Mouse (Mus musculus) heart, adult 18-20 months (tissue): ENCODE data around the gene Otop2. TPM values are rescaled to one million over a fixed set of nuclear protein-coding genes. Genes with fewer than 3 reads are reported as not detected.

ENCODE experiments used
- DNase-seq, 2 experiments: peaks; one replicate each; pipeline ENCODE4 v3.0.0; 2021 to 2022; ENCODE audit warnings: mixed read lengths in 1 of 2
- total RNA-seq, 2 experiments: library from RNA; stranded (reverse); gene quantifications; 2 replicates each; pipeline ENCODE4 v1.2.3; 2021

Otop2 gene
- total RNA-seq, 2 experiments from 2014 or later, result not detected

DNA sequence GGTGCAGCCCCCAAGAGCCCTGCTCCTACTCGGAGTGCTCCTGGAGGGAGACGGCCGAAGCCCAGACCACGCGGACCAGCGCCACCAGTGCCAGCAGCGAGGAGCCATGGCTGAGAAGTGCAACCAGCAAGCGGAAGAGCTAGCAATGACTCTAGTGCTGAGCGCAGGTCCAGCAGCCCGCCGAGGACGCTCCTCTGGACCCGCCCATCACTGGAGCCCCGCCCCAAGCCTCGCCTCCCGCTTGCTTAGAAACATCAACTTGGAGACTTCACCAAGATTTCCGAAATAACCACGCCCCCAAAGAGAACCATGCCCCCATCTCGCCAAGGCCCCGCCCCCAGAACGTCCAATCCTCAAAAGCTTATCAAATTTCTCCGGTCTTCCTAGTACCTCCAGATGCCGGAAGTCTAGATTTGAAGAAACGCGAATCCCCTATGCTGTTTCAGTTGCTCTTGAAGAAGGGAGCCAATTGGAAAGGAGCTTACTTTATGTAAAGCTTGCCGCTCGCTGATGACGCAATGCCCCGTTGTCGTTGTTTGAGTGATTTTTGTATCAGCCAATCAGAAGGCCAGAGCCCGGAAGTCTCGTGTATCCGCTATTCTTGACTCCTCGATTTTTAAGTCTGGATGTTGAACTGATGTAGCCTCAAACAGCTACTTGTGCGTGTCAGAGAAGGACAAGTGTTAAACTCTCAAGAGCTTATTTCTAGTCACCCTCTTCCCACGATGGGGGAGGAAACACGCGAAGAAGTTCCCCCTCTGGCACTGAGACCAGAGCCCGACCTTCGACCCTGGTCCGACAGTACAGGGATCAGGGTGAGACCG, 30.0 kb upstream of the Otop2 start, which contains the start of gene Fdxr:
Fdxr (minus strand) TSS at position 271 of the 824 bp plus-strand sequence.
- DNase-seq, result peak; percentile 100

DNA sequence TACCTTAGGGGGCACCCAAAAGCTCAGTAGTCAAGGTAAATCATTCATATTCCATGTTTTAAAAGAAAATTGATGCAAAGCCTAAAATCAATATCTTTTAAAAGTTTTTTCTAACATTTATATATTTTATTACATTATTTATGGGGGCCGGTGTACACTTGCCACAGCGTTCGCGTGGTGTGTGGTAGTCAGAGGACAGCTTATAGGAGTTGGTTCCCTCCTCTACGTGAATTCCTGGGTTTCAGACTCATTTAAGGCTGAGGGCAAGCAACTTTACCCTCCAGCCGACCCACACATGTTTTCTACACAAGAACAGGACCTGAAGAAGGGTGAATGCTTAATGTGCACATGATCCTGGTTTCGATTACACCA, 29.4 kb upstream of the Otop2 start:
- no peak for DNase-seq

DNA sequence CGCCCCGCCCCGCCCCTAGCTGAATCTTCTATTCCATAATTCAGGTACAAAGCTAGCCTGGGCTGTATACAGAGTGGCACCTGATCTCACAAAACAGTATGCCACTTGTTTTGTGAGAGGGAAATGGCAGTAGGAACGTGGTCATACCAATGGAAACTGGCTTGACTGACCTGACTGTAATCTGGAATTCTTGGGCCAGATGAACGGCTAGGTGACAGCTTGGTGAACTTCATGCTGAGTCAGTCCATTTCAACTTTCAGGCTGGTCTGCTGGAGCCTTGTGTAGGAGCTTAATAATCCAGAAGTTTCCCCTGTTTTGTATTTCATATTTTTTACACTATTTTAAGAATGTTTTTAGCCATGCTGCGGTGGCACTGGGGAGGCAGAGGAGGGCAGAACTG, 28.8 kb upstream of the Otop2 start:
- no peak for DNase-seq

DNA sequence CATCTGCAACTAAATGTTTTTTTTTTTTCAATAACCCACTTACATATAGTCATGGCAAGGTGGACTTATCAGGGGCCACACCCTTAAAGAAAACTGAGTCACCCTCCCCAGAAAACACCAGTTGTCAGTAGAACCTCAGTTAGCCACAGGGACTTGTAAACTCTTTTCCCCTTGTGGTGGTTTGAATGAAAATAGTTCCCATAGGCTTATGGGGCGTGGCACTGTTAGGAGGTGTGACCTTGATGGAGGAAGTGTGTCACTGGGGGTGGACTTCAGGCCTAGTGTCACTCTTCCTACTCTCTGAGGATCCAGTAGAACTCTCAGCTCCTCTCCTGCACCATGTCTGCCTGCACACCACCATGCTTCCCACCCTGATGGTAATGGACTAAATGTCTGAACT, 27.2 kb upstream of the Otop2 start:
- DNase-seq, result no peak

DNA sequence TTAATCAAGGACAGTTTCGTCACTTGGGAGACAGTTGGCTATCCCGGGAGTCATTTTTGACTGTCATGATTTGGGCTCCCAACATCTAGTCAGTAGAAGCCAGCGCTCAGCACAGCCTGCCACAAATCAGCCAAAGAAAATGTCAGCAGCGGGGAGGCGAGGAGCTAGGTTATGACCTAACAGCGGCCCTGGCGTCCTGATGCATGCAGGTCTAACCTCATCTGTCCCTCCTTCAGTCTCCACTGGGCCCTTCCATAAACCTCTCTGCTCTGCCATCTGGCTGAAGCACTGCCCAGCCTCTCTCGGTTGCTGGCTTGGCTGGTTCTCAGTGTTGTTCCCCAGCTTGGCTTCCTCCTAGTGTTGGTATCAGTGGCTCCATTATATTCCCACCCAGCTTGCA, 24.7 kb upstream of the Otop2 start:
- DNase-seq, result peak; percentile 60 to 76

DNA sequence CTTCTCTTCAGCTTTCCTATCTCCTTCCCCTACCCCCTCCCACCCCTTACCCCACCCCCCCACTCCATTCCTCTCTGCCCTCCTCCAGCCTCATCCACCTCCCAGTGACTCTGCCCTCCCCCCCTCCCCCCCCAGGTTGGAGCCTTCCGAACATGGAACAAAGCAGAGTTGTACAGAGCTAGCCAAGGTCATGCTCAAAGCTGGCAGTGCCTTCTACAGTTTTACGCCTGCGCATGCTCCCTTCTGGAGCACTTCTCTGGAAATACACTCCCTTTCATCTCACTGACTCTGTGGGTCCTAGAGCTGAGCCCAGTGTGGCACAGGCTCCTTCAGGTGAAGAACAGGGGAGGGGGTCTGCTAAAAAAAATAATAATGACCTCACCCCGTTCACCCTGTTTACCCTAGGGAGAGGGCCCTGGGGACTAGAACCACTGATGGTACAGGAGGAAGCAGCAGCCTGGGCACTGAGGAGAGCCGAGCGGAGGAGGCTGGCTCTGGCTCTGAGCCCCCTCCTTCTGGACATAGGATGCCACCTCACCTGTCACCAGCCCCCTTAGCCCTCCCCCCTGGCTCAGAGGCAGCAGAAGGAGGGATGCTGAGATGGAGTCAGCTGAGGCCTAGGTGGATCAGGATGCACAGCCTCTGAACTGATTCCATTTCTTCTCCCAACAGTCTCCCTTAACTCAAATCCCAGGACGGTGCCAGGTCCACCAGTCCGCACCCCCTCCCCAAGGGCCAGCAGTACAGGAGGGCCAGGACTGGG, 24.1 kb upstream of the Otop2 start:
- no peak for DNase-seq

DNA sequence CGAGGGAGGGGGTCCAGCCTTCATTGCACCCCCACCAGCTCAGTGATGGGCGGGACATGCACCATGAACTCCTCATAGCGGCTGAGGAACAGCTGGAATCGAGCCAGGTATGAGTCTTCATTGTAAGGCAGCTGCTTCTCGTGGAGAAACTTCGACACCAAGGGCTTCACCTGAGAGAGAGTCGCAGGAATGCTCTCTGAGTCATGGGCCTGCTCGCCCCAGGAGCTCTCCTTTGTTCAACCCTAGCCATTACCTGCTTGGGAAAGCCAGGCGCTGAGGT, 23.5 kb upstream of the Otop2 start:
- no peak for DNase-seq

DNA sequence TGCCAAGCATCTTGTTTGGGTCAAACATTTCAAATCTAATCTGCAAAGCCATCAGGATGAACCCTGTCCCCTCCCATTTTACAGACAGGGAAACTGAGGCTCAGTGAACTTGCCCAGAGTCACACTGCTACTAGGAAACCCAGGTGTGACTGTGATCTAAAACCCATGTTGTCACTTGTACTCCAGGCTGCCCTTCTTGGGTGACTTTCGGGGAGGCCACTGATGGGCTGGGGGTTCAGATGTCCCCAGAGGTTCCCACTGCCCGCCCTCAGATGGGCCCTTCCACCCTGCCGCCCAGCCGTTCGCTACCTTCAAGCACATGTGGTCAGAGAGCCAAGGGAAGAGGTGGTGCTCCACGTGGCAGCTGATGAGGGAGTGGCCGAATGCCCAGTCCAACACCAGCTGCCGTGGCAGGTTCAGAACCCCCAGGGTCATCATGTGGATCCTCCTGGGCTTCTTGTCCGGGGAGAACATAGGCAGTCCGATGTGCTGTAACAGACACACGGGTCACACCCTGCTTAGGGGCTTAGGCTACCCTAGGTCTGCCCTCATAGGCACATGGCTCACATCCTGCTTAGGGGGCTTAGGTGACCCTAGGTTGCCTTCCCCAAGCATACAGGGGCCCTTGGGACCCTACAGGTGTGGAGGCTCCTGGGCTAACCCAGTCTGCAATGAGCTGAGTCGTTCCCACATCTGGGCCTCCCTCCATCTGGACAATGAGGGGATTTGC, 22.9 kb upstream of the Otop2 start:
- no peak for DNase-seq

DNA sequence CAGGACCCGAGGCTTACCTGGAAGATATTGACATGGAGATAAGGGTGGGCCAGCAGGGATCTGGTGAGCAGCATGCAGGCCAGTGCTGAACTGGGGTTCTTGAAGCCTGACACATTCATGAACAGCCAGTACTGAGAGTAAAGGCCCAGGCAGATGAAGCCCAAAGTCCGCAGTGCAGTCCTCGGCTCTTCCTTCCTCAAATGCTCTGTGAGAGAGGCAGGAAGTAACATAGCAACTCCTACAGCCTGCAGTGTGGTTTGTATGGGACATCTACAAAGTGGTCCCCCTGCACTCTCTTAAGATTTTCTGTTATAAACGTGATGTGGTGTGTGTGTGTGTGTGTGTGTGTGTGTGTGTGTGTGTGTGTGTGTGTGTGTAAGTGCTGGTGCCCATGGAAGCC, 21.7 kb upstream of the Otop2 start:
- DNase-seq, result no peak

DNA sequence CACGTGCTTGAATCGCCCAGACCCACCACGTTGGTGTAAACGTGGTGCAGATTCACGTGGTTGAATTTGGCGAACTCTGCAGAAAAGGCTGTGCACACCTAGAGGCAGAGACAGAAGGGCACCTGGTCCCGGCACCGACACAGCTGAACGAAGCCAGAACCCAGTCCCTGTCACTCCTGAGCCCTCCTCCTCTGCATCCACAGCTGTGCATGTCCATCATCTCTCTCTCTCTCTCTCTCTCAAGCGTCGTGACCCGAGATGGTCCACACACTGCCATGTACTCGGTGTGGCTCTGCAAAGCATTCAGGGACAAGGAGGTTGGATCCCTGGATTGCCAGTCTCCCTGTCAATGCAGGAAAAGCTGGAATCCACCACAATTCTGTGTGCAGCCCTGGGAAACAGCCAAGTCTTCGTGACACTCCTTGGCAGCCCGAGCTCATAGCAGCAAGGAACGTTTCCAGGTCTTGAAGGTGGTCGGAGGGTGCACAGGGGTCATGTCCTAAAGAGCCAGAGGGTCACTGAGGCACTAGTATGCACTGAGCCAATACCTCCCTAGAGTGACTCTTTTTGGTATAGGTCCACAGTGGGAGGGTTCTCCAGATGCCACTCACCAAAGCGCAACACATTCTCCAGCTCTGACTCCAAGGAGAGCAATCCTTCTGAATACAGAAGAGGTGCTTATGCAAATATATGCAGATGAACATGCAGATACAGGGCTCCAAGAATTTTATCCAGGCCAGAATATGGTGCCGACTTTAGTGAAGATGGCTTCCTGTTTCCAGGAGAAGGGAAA, 20.6 kb upstream of the Otop2 start:
- DNase-seq, result no peak

DNA sequence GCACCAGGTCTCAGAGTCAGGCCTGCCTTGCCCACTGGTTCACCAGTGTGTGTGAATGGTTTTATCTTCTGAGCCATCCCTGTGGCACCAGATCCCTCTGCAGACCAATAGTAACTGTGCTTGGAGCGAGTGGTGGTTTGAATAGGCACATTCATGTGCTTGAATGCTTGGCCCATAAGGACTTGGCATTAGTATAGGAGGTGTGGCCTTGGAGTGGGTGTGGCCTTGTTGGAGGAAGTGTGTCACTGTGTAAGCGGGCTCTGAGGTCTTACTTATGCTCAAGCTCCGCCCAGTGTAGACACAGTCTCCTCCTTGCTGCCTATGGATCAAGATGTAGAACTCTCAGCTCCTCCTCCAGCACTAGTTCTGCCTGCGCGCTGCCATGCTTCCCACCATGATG, 19.6 kb upstream of the Otop2 start:
- DNase-seq, result no peak

DNA sequence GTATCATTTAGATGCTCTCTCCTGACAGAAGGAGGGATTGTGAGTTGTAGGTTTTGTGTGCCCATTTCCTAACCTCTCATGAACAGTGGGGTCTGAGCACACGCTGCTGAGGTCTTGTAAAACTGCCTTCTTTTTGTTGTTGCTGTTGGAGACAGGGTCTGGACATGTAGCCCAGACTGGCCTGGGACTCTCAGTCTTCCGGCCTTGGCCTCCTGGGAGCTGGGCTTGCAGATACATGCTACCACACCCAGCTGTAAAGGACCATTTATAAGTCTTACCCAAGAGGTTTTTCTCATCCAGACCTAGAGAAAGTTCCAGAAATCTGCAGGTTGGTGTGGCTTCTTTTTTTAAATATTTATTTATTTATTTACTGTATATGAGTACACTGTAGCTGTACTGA, 18.7 kb upstream of the Otop2 start:
- peak in 1 of 2 experiments; percentile 64 for DNase-seq

DNA sequence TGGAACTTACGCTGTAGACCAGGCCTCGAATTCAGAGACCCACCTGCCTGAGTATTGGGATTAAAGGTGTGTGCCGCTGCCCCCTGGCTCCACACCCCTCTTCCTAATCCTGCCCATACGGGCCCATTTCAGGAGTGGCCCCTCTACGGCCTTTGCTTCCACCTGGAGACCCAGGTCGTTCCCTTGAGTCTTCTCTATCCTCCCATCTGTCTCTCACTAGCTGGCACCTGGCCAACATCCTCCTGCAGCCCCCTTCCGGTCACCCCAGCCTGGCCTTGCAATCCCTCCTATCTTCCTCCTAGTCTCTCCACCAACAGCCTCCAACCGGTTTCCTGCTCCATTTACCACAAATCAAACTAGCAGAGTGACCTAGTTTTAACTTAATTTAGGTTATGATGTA, 17.1 kb upstream of the Otop2 start:
- DNase-seq, result no peak

DNA sequence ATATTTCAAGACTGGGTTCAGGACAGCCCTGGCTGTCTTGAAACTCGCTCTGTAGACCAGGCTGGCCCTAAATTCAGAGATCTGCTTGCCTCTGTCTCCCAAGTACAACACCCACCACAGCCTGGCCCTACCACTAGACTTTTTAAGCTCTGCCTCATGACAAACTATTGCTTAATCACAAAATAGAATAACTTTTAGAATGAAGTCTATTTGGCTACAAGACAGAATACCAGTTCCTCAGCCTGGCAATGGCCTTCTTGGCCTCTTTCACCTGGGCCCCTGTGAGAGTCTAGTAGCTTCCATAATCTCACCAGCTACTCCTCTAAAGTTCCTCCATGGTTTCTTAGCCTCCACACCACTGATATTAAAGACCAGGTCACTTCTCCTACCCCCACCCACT, 16.6 kb upstream of the Otop2 start:
- DNase-seq, result no peak

DNA sequence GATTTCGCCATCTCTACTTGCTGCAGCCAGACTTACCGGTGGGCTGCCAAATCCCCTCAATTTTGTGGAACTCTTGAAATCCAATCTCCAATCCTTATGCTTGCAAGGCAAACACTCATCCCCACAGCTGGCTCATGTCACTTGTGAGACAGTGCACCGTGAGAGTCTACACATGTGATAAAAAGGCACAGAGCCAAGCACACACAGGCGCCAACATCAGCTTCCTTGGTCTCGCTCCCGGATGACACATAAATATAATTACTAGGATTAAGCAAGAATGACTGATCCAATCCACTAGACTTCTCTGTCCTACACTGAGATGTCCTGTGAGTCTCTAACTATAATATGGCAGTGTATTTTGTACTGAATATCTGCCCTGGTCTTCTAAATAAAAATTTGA, 16.0 kb upstream of the Otop2 start:
- DNase-seq, result peak; percentile 91 to 92

DNA sequence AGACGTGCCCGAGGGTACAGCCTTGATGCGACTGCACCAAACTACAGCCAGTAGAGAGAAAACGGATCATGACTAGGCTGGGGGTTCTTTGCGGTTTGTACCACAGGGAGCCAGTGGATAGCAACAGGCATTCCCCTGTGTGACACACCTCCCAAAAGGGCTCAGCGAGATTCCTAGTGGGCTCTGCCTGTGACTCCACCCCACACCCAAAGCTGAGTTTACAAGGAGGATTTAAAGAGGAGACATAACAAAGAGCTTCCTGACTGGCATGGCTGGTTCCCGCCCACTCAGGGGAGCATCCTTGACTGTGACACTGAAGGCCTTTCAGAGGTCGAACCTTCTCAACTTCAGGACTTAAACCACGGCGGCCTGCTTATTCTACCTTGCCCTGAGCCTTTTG, 15.5 kb upstream of the Otop2 start:
- DNase-seq, result no peak

DNA sequence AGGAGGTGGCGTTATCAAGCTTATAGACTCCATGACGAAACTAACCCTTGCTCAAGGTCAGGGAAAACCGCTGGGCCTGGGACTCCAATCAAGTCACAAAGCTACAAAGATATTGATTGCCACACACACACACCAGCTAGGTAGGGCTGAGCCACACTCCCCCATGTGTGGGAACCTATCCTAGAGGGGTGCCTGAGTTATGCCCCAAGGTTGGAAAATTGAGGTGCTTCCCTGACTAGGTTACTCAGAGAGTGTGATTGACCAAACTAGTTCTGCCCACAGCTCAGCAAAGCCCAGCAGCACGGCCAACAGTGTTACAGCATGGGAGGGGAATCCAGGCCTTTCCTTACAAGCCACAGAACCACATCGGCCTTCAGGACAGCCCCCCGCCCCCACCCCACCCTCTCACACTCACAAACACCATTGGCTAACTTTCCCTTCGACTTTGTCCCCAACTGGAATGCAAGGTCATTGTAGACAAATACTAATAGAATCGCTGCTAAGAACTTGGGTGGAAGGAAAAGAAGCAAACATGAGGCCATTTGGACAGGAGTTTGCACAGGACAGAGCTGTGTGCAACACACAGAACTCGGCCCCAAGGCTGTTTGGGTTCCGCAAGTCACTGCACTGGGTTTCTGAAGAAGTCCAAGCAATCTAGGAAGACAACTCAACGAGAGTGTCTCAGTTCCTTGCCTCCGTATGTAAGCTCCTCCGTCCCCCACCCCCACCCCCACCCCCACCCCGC, 14.2 kb upstream of the Otop2 start:
- no peak for DNase-seq

DNA sequence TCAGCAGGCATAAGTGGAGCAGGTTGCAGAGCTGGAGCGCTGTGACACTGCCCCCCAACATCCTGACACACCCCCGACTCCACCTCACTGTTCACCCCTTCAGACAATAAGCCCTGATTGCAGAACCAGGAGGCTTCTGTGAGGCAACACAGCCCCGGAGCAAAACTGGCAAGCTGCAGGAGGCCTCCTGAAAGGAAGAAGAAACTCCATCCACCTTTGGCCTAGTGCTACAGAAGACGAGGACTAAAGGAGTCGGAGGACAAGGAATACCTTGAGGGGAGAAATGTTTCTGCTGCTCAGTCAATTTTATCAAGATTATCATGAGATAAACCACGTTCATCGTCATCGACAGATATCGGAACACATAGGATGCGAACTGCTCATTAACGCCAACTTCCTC, 11.0 kb upstream of the Otop2 start:
- no peak for DNase-seq

DNA sequence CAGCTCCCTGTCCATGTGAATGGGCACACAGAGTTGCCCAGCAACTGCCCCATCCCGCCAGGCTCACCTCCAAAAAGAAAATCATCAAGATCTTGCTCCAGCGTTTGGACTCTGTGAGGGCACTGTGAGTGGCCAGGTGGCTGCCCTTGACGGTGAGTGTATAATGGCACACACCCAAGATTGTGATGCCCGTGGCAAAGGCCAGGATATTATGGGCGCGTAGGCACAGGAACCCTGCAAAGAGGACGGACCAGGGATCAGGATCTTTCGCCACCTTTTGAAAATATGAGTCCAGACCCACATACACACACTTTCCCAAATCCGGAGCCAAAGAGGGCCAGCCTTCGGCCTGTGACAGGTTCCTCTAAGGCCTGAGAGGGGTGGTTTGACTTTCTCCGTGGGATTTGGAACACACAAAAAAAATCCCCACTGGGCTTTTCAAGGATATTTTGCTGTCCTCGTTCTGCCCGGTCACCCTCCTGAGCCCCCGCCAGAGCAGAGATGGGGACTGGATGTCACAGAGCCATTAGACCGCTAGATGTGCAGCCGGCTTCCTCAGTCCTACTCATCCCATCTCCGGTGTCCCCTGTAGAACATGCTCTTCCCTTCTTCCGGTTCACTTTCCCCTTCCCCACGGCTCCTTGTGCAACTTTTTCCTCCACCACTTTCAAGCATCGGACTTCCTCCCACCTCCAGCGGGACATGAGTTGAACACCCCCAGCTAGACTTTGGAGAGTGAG, 10.3 kb upstream of the Otop2 start:
- no peak for DNase-seq

DNA sequence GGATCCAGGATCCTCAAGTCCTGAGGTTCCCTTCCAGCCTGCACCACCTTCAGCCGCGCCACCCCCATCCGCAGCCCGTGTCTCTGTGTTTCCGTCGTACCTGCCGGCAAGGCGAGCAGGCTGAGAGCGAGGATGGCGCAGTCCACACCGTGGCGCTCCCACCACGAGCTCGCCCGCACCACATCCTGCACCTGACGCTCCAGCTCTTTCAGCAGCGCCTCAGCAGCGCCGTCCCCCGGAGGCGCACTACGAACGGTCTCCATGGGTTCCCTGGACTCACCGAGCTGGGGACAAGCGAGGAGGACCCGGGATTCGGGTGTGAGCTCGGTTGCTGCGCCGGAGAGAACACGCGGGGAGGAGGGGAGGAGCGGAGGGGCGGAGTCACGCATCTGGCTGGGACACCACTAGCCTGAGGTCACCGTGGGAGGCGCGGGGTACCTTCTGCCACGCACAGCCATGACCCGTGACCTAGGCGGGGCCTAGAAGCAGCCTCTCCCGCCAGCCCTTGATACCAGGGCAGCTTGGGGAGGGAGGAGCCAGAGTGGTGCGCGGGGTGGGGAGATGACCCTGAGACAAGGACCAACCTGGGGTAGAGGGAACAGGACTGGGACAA, 9.6 kb upstream of the Otop2 start, which contains the start of gene Fads6:
Fads6 (minus strand) TSS at position 450 of the 613 bp plus-strand sequence.
- peak; percentile 69 to 72 for DNase-seq
